Mouse (Mus musculus) C2C12 (cell line): Measurements from ENCODE around the gene Nudt19.

Experiments used
- CEBPB ChIP-seq: IDR thresholded peaks from one replicate; pipeline ENCODE4 v1.6.1; 2011; ENCODE audit warnings: low read depth, mild to moderate bottlenecking, control low read depth, moderate library complexity
- CTCF ChIP-seq: IDR thresholded peaks from one replicate; pipeline ENCODE4 v1.5.1; 2011; ENCODE audit not compliant: control insufficient read depth, insufficient read depth, insufficient read length
- FOSL1 ChIP-seq: IDR thresholded peaks from one replicate; pipeline ENCODE4 v1.8.0; 2011; ENCODE audit warnings: mild to moderate bottlenecking, low read length; ENCODE audit not compliant: poor library complexity, insufficient read depth, severe bottlenecking
- MAX ChIP-seq: IDR thresholded peaks from one replicate; pipeline ENCODE4 v1.6.1; 2011; ENCODE audit warnings: mild to moderate bottlenecking, control low read depth
- MYOG ChIP-seq: IDR thresholded peaks from one replicate; pipeline ENCODE4 v1.6.1; 2011; ENCODE audit not compliant: control insufficient read depth, insufficient read length; ENCODE audit errors: extremely low read depth
- USF1 ChIP-seq: IDR thresholded peaks from one replicate; pipeline ENCODE4 v1.6.1; 2011; ENCODE audit warnings: low read depth, mild to moderate bottlenecking, control low read depth, moderate library complexity

DNA sequence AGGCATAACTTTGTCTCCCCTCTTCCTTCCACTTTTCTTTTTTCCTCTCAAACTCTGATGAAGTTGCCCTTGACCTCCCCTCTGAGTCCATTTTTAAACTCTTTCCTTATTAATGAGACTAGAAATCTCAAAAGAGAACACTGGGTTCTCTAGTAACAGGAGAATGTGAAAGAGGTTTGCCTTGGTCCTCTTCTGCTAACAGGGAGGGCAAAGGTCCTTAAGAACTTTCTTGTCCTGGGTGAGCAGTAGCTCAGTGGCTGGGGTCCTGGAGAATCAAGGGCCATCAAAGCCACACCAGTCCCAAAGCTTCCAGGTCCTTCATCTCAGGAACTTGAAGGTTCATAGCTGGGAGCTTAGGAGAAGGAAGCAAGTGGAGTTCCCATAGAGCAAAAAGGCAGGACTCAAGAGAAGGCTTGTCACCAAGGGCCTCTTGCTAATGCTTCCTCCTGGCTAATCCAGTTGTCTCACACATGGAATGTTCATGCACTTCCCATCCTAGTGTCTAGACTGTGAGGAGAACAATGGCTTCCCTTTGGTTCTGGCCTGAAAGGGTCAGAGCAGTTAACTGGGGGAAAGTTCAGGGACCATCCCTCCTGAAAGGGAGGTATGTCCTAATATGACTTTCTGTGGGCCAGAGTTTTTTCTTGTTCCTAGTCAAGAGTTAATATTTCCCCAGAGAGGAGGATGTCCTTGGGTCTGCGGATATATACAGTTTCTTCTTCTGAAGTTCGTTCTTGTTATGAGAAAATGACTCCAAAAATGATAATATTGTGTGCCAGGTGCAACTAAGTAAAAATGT, 8.2 kb upstream of the Nudt19 start:
- TF ChIP-seq CTCF (no peak), MYOG (no peak), MAX (no peak), USF1 (no peak), CEBPB (no peak), FOSL1 (no peak)
